Mouse (Mus musculus): ENCODE data around the gene She. TPM values are rescaled to one million over a fixed set of nuclear protein-coding genes. Genes with fewer than 3 reads are reported as not detected.
A peak's percentile ranks its signal among the peaks of the same experiment; 100 is the strongest.

Gene She
- polyA plus RNA-seq, 1 experiment from 2014 or later = 8.8 TPM

GRCm38 (mm10) chr3:89879326-89879725, 48.2 kb downstream of the She start:
- no peak for ATAC-seq (ENCODE audit: low read depth)
- 54% methylated on average over 3 of the region's 3 CpGs for WGBS

GRCm38 (mm10) chr3:89880036-89880851, 49.1 kb downstream of the She start:
- no peaks in the 10 kb centered on the region; the same call in 1 of the 2 replicates for H3K4me1 ChIP-seq (replicated peaks; ENCODE audit: control insufficient read depth, insufficient read depth, low read length)
- H3K4me3 ChIP-seq (ENCODE audit: low read length) = no peak overlapping the region
- H3K9ac ChIP-seq (ENCODE audit: low read length) = no peak overlapping the region
- H3K27ac ChIP-seq (ENCODE audit: low read length) = no peak overlapping the region
- no peaks in the 10 kb centered on the region for H3K9me3 ChIP-seq (ENCODE audit: control insufficient read depth, low read length)
- H3K27me3 ChIP-seq (ENCODE audit: control insufficient read depth, insufficient read depth, low read depth, low read length) = no peaks in the 10 kb centered on the region
- no peak for ATAC-seq (ENCODE audit: low read depth)
- H3K36me3 ChIP-seq (ENCODE audit: control insufficient read depth, insufficient read depth, low read length) = no peaks in the 10 kb centered on the region
- H3K4me2 ChIP-seq (ENCODE audit: low read depth, low read length) = no peak overlapping the region
- WGBS = 65% methylated on average over 5 of the region's 5 CpGs

More at GRCm38 (mm10) chr3:89879326-89879725, 48.2 kb downstream of the She start:
- Histone ChIP-seq H3K4me1 (replicated peaks; ENCODE audit: control insufficient read depth, insufficient read depth, low read length) (no peaks in the 10 kb centered on the region; the same call in 1 of the 2 replicates), H3K9ac (ENCODE audit: low read length) (no peak overlapping the region), H3K9me3 (ENCODE audit: control insufficient read depth, low read length) (no peaks in the 10 kb centered on the region), H3K27me3 (ENCODE audit: control insufficient read depth, insufficient read depth, low read depth, low read length) (no peaks in the 10 kb centered on the region), H3K36me3 (ENCODE audit: control insufficient read depth, insufficient read depth, low read length) (no peaks in the 10 kb centered on the region), H3K4me3 (ENCODE audit: low read length) (no peak overlapping the region), H3K4me2 (ENCODE audit: low read depth, low read length) (no peak overlapping the region), H3K27ac (ENCODE audit: low read length) (no peak overlapping the region)

DNA sequence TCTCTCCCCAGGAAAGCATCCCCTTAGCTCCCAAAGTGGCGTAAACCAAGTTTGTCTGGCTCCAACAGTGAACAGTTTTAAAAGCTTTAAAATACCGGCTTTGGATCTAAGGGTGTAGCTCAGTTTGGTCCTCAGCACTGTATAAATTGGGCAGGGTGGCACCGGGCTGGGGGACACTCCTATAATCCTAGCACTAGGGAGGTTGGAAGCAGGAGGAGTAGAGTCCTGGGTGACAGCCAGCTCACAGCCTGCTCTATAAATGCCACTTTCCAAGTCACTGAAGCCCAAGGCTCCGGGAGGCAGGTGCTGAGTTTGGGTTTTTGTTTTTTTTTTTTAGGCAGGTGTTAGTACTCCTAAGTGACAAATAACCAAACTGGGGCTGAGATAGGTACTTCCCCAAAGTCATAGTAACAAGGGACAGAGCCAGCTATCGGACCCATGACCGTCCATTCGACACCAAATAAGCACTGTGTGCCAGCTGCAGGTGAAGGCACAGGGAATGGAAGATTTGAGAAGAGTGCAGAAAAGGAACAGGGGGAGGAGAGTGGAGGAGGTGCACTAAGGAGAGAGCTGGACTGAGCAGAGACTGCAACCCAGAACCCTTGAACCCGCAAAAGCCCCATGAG, 51.5 kb downstream of the She start:
- Histone ChIP-seq H3K27me3 (ENCODE audit: control insufficient read depth, insufficient read depth, low read depth, low read length) (no peaks in the 10 kb centered on the region), H3K9me3 (ENCODE audit: control insufficient read depth, low read length) (no peaks in the 10 kb centered on the region), H3K4me2 (ENCODE audit: low read depth, low read length) (no peak overlapping the region), H3K36me3 (ENCODE audit: control insufficient read depth, insufficient read depth, low read length) (no peaks in the 10 kb centered on the region), H3K9ac (ENCODE audit: low read length) (no peak overlapping the region), H3K4me1 (replicated peaks; ENCODE audit: control insufficient read depth, insufficient read depth, low read length) (no peaks in the 10 kb centered on the region; the same call in 1 of the 2 replicates), H3K27ac (ENCODE audit: low read length) (no peak overlapping the region), H3K4me3 (ENCODE audit: low read length) (no peak overlapping the region)
- WGBS = 77% methylated on average over 8 of the region's 8 CpGs
- ATAC-seq (ENCODE audit: low read depth) = no peak

DNA sequence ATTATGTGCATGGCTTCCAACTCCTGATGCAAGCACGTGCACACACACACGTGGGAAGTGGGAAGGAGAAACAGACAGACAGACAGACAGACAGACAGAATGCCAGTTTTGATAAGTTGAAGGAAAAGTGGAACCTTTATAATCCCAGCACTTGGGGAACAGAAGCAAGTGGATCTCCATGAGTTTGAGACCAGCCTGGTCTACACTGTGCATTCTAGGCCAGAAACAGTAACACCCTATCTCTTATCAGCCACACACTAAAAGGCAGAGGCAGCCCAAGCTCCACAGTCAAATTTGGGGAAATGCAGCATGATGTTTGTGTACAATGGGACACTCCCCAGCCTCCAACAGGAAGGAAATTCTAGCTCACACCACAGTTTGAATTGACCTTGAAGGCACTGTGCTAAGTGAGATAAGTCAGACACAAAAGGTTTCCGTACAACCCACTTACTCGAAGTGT, 52.4 kb downstream of the She start:
- Histone ChIP-seq H3K4me2 (ENCODE audit: low read depth, low read length) (no peak overlapping the region), H3K27me3 (ENCODE audit: control insufficient read depth, insufficient read depth, low read depth, low read length) (no peaks in the 10 kb centered on the region), H3K9ac (ENCODE audit: low read length) (no peak overlapping the region), H3K27ac (ENCODE audit: low read length) (no peak overlapping the region), H3K9me3 (ENCODE audit: control insufficient read depth, low read length) (no peaks in the 10 kb centered on the region), H3K4me1 (replicated peaks; ENCODE audit: control insufficient read depth, insufficient read depth, low read length) (no peaks in the 10 kb centered on the region; the same call in 1 of the 2 replicates), H3K36me3 (ENCODE audit: control insufficient read depth, insufficient read depth, low read length) (no peaks in the 10 kb centered on the region), H3K4me3 (ENCODE audit: low read length) (no peak overlapping the region)
- ATAC-seq (ENCODE audit: low read depth) = 0 out of 2 replicates have a peak, but pooled peaks have one; percentile 28
- 61% methylated on average over 4 of the region's 4 CpGs for WGBS

GRCm38 (mm10) chr3:89885766-89886165, 54.6 kb downstream of the She start:
- H3K4me2 ChIP-seq (ENCODE audit: low read depth, low read length) = no peak overlapping the region
- H3K4me3 ChIP-seq (ENCODE audit: low read length) = no peak overlapping the region
- no peak for ATAC-seq (ENCODE audit: low read depth)
- no peaks in the 10 kb centered on the region for H3K36me3 ChIP-seq (ENCODE audit: control insufficient read depth, insufficient read depth, low read length)
- H3K27me3 ChIP-seq (ENCODE audit: control insufficient read depth, insufficient read depth, low read depth, low read length) = no peaks in the 10 kb centered on the region
- 86% methylated on average over 11 of the region's 11 CpGs for WGBS
- no peaks in the 10 kb centered on the region for H3K9me3 ChIP-seq (ENCODE audit: control insufficient read depth, low read length)
- H3K9ac ChIP-seq (ENCODE audit: low read length) = no peak overlapping the region
- no peaks in the 10 kb centered on the region; the same call in 1 of the 2 replicates for H3K4me1 ChIP-seq (replicated peaks; ENCODE audit: control insufficient read depth, insufficient read depth, low read length)
- H3K27ac ChIP-seq (ENCODE audit: low read length) = no peak overlapping the region

DNA sequence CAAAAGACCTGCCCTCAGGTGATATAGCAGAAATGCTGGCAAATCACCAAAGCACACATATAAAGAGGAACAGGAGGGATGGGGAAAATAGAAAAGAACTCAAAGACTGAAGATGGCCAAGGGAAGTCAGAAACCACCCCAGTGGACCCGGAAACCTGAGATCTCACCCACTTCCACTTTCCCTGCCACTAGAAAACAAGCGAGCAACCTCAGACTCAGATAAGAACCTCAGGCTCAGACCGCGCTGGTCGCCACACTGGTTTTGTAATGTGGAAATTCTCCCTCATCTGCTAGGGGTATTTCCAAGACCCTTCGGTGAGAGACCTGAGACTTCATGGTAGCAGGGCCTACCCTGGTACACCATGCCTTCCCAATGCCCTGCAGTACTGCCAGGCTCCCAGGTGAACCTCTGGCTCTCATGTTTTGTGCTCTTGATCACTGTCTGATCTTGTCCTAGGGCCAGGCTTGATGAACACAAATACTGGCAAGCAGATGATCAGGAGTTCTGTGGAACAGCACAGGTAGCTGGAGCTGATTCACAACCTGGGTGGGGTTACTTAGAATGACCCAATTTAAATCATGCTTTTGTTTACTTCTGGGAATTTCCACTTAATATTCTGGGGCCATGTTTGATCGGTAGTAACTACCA, 56.5 kb downstream of the She start:
- ATAC-seq (ENCODE audit: low read depth) = no peak
- peaks cover under 1% of the 10 kb centered on the region; the same call in 1 of the 2 replicates for H3K9me3 ChIP-seq (ENCODE audit: control insufficient read depth, low read length)
- 76% methylated on average over 7 of the region's 7 CpGs for WGBS

GRCm38 (mm10) chr3:89889841-89890430, 58.8 kb downstream of the She start:
- Histone ChIP-seq H3K27ac (ENCODE audit: low read length) (no peak overlapping the region), H3K36me3 (ENCODE audit: control insufficient read depth, insufficient read depth, low read length) (no peaks in the 10 kb centered on the region), H3K27me3 (ENCODE audit: control insufficient read depth, insufficient read depth, low read depth, low read length) (no peaks in the 10 kb centered on the region), H3K9ac (ENCODE audit: low read length) (no peak overlapping the region), H3K4me1 (replicated peaks; ENCODE audit: control insufficient read depth, insufficient read depth, low read length) (no peaks in the 10 kb centered on the region; the same call in 1 of the 2 replicates), H3K9me3 (ENCODE audit: control insufficient read depth, low read length) (peaks cover 2% of the 10 kb centered on the region; the same call in 1 of the 2 replicates), H3K4me2 (ENCODE audit: low read depth, low read length) (no peak overlapping the region), H3K4me3 (ENCODE audit: low read length) (no peak overlapping the region)
- no peak for ATAC-seq (ENCODE audit: low read depth)
- 62% methylated on average over 8 of the region's 8 CpGs for WGBS

More for the DNA sequence above, 56.5 kb downstream of the She start:
- H3K9ac ChIP-seq (ENCODE audit: low read length) = no peak overlapping the region
- H3K4me2 ChIP-seq (ENCODE audit: low read depth, low read length) = no peak overlapping the region
- H3K4me3 ChIP-seq (ENCODE audit: low read length) = no peak overlapping the region
- no peak overlapping the region for H3K27ac ChIP-seq (ENCODE audit: low read length)
- H3K4me1 ChIP-seq (replicated peaks; ENCODE audit: control insufficient read depth, insufficient read depth, low read length) = no peaks in the 10 kb centered on the region; the same call in 1 of the 2 replicates
- no peaks in the 10 kb centered on the region for H3K27me3 ChIP-seq (ENCODE audit: control insufficient read depth, insufficient read depth, low read depth, low read length)
- H3K36me3 ChIP-seq (ENCODE audit: control insufficient read depth, insufficient read depth, low read length) = no peaks in the 10 kb centered on the region

GRCm38 (mm10) chr3:89891696-89892095, 60.5 kb downstream of the She start:
- no peak overlapping the region for H3K4me2 ChIP-seq (ENCODE audit: low read depth, low read length)
- H3K9ac ChIP-seq (ENCODE audit: low read length) = no peak overlapping the region
- H3K27ac ChIP-seq (ENCODE audit: low read length) = no peak overlapping the region
- no peaks in the 10 kb centered on the region for H3K36me3 ChIP-seq (ENCODE audit: control insufficient read depth, insufficient read depth, low read length)
- H3K4me1 ChIP-seq (replicated peaks; ENCODE audit: control insufficient read depth, insufficient read depth, low read length) = no peaks in the 10 kb centered on the region; the same call in 1 of the 2 replicates
- no peak overlapping the region for H3K4me3 ChIP-seq (ENCODE audit: low read length)
- ATAC-seq (ENCODE audit: low read depth) = no peak
- no peaks in the 10 kb centered on the region for H3K27me3 ChIP-seq (ENCODE audit: control insufficient read depth, insufficient read depth, low read depth, low read length)
- peaks cover 2% of the 10 kb centered on the region; the same call in 1 of the 2 replicates for H3K9me3 ChIP-seq (ENCODE audit: control insufficient read depth, low read length)

Data from lung, embryonic 16.5 days (tissue).